Mouse (Mus musculus): ENCODE measurements around the gene Mrln.
A peak's percentile ranks its signal among the peaks of the same experiment; 100 is the strongest.
"Not testable (repeated sequence)": the region's sequence is repeated elsewhere in the genome, so short reads cannot be mapped to it uniquely, and the experiment has no call there.

Gene Mrln

GRCm38 (mm10) chr10:70195279-70195678 lies 9.2 kb upstream of the Mrln start:
- no peak for DNase-seq (ENCODE audit: low spot score)

DNA sequence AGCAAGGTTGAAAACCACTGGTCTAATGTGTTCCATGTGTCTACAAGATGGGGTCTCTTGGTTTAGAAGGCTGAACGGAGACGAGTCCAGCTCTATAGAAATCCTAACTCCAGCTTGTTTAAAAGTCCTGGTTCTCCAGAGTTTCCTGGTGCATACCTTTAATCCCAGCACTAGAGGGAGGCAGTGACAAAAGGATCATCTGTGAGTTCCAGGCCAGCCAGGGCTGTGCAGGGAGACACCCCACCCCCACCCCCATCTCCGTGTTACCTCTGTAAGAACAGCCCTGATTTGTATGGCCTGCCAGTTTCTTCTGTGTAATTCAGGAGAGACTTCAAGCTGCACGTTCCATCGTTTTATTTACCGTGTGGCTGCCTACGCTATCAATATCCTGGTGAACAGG lies 8.7 kb upstream of the Mrln start:
- no peak for DNase-seq (ENCODE audit: low spot score)

DNA sequence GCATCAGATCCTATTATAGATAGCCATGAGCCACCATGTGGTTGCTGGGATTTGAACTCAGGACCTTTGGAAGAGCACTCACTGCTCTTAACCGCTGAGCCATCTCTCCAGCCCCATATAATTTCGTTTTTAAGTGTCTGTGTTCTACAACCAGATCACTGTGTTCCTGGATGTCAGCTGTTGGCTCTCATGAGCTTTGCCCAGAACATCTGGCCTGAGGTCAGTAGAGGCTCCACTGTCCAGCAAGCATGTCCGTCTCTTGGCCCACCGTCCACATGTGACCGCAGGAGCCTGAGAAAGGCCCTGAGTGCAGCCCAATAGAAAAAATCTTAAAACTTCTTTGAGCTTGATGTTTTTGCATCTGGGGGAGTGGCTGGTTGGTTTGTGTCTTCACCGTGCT lies 7.8 kb upstream of the Mrln start:
- DNase-seq (ENCODE audit: low spot score), result no peak

GRCm38 (mm10) chr10:70197601-70198000 lies 6.9 kb upstream of the Mrln start:
- DNase-seq (ENCODE audit: low spot score), result no peak

GRCm38 (mm10) chr10:70198012-70198411 lies 6.5 kb upstream of the Mrln start:
- DNase-seq (ENCODE audit: low spot score), result no peak

GRCm38 (mm10) chr10:70198951-70199463 lies 5.5 kb upstream of the Mrln start:
- DNase-seq (ENCODE audit: low spot score), result no peak

DNA sequence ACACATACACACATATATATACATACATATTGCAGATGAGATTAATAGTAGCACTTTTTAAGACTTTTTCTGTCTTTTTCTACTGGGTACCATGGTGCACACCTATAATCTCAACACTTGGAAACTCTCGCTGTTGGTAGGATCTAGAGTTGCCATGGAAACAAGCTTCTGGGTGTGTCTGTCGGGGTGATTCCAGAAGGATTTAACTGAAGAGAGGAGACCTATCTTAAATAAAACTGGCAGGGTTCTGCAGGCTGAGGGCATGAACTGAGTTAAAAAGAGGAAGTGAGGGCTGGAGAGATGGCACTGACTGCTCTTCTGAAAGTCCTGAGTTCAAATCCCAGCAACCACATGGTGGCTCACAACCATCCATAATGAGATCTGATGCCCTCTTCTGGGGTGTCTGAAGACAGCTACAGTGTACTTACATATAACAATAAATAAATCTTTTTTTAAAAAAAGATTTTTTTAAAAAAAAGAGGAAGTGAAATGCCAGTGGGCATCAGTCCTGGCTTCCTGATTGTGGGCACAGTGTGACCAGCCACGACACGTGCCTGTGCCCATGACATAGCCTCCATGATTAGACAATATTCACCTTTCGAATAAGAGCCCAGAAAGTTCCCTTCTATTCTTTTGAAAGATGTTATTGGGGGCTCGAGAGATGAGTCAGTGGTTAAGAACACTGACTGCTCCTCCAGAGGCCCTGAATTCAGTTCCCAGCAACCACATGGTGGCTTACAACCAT lies 4.8 kb upstream of the Mrln start:
- no peak for DNase-seq (ENCODE audit: low spot score)

- DNase-seq (ENCODE audit: low spot score), result no peak
These were observed 3.5 kb upstream of the Mrln start for GRCm38 (mm10) chr10:70200889-70201500.

- DNase-seq (ENCODE audit: low spot score), result no peak
These were observed 6.8 kb downstream of the Mrln start for GRCm38 (mm10) chr10:70211281-70211680.

DNA sequence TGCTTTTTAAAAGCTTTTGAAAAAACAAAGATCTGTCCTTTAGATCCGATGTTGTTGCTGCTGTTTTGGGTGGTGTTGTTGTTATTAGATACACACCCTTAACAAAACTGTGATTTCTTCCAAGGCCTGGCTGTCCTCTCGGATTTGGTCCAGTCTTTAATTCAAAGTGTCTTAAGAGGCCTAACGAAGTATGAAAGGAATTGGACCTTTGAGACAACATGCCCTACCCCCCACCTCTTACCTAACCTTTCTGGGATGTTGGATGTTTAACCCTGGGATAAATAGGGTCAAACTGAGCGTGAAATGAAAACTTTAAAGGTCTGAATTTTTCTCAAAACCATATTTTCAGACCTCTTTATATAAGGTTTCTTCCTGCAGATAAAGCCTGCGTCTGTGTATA lies 16.5 kb downstream of the Mrln start:
- DNase-seq (ENCODE audit: low spot score), result no peak

GRCm38 (mm10) chr10:70222231-70222630 lies 17.8 kb downstream of the Mrln start:
- DNase-seq (ENCODE audit: low spot score), result not testable (repeated sequence)

GRCm38 (mm10) chr10:70224571-70224970 lies 20.1 kb downstream of the Mrln start:
- DNase-seq (ENCODE audit: low spot score), result no peak

GRCm38 (mm10) chr10:70225760-70226159 lies 21.3 kb downstream of the Mrln start:
- no peak for DNase-seq (ENCODE audit: low spot score)

DNA sequence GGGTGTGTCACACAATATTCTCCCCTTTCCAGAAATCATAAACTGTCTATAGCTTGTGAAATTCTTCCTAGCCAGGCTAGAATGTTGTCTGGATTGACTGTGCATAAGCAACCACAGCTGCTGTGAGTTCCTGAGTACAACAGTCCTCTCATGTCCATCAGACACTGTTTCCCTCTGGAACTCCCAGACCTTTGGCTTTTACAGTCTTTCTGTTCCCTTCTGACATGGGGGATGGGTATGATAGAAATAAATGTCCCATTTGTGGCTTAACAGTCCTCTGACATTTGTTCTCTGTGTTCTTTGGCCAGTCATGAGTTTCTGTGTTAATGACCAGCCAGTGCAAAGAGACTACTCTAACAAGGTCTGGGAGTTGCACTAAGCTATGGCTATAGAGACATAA lies 22.1 kb downstream of the Mrln start:
- no peak for DNase-seq (ENCODE audit: low spot score)

- no peak for DNase-seq (ENCODE audit: low spot score)
These were observed 25.9 kb downstream of the Mrln start for GRCm38 (mm10) chr10:70230352-70230751.

DNA sequence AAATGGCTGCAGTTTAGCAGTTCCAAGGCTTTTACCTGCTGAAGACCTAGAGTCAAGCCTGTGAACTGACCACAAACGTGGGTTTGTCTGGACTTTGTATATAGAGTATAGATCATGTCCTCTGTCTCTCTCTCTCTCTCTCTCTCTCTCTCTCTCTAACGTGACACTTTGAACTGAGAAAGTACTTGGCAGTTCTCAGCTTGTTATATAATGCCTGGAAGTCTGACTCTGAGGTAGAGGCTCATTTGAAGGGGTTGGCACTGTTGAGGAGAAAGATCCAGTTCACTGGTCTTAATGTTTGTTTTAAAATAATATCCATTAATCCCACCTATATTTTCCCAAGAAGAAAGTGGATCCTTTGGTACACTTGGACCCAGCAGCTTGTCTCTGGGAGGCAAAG lies 33.5 kb downstream of the Mrln start:
- no peak for DNase-seq (ENCODE audit: low spot score)

- DNase-seq (ENCODE audit: low spot score), result no peak
These were observed 38.4 kb downstream of the Mrln start for GRCm38 (mm10) chr10:70242751-70243444.

- DNase-seq (ENCODE audit: low spot score), result peak; percentile 74
These were observed 40.6 kb downstream of the Mrln start, which contains the start of gene Slc16a9 for GRCm38 (mm10) chr10:70244921-70245558. TSS of gene Slc16a9 (plus strand) at chr10:70245100.

GRCm38 (mm10) chr10:70245559-70245945 lies 41.1 kb downstream of the Mrln start:
- peak; percentile 49 for DNase-seq (ENCODE audit: low spot score)

DNA sequence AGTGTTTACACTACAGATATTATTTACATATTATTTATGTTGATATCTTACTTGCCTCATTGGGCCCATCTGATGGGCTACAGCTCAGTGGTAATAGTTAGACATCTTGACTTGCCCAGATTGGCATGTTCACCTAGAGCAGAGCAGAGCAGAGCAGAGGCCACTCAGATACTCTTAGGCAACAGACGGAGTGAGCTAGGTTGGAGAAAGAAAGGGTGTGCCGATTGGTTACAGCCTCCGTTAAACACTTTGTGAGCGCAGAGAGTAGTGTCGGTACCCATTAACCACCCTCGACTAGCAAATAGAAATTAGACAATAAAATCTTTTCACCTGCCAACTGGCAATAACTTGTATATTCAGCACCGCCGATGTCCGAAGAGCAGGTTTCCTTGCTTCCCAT lies 41.6 kb downstream of the Mrln start:
- DNase-seq (ENCODE audit: low spot score), result no peak

GRCm38 (mm10) chr10:70250354-70250753 lies 45.9 kb downstream of the Mrln start:
- DNase-seq (ENCODE audit: low spot score), result no peak

DNA sequence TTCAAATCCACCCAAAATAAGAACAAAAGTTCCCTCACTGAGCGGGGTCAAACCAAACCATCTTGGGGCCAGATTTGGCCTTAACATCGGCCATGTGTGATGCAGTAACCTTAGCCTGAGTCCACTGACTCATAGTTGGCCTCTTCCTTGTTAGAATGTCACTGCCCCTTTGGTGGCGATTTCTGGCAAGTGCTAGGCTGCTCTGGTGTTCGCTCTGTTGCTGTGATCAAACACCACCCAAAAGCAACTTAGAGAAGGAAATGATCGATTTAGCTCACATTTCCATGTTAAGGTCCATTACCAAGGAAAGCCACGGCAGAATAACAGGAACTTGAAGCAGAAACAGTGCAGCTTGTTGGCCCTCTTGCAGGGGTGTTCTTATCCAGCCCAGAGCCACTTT lies 46.3 kb downstream of the Mrln start:
- no peak for DNase-seq (ENCODE audit: low spot score)

- DNase-seq (ENCODE audit: low spot score), result no peak
These were observed 50.2 kb downstream of the Mrln start for GRCm38 (mm10) chr10:70254666-70255065.

Measured in testis, postnatal 10 days (tissue).